Mouse (Mus musculus) cerebellum, postnatal 36 days (tissue): ENCODE results near the gene Adh4.
"Not testable (repeated sequence)": the region's sequence is repeated elsewhere in the genome, so short reads cannot be mapped to it uniquely, and the experiment has no call there.

Source experiments
- DNase-seq, 2 experiments: peaks; one replicate each; pipeline ENCODE4 v3.0.0; 2021 to 2022; ENCODE audit warnings: mixed read lengths in 2 of 2

Adh4 gene

DNA sequence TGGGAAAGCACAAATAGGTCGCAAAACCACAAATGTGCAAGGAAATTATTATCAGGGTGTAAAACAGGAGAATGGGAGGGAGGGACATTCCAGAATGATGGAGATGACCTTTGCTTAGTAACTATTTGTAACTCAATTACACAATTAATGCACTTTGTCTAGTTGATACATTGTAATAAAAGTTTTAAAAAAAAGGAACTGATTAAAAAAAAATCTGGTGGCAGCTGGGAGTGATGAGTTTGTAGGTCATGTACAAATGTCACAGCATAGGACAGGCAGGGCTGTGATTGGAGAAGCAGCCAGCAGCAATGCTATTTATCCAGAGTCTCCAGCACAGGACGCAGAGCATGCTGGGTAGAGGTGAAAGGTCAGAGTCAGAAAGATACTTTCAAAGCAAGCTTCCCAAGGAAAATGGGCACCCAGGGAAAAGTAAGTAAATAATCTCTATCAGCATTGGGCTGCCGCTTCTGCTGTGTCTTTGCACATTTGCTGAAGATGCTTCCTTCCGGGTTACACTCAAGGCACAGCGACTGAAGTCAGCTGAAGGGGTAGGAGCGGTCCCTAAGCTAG lies at the start of gene Adh4:
Gene Adh4 (plus strand): TSS at position 346 of the 570 bp plus-strand sequence.
- DNase-seq = no peak

DNA sequence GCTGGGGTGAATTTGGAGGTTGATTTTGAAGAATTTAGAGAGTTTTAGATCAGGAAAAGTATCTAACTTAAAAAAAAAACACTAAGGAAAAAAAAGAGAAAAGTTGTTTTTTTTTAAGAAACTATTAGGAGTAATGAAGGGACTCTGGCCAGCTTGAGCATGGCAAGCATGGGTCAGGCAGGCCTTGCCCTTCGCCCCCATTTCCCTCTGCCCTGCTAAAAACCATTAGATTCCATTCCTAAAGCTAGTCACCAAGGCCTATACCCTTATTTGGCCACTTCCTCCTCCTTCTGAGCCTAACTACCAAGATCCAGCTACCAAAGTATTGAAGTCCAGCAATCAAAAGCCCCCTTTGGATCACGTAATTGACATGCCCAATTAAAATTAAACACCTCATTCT lies 49.1 kb upstream of the Adh4 start:
- DNase-seq = no peak

DNA sequence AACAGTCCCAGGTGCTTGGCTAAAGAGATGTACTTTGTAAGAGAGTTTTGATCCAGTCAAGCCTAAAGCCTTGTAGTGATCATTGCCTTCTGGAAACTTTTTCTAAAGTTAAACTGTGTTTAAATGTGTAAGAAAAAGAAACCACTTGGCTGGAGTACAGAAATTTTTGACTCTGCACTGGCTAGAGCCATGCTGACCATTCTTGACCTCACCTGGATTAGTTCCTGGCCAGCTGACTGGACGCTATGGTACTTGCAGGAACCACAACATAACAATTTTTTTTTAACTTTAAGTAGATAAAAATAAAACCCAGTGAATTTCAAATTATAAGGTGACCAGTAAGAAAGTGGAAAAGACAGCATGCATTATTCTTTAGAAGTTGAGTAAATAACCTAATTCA lies 45.7 kb upstream of the Adh4 start:
- no peak for DNase-seq

GRCm38 (mm10) chr3:138370289-138370688 lies 45.0 kb upstream of the Adh4 start:
- DNase-seq = not testable (repeated sequence)

GRCm38 (mm10) chr3:138373920-138374319 lies 41.3 kb upstream of the Adh4 start:
- no peak for DNase-seq

DNA sequence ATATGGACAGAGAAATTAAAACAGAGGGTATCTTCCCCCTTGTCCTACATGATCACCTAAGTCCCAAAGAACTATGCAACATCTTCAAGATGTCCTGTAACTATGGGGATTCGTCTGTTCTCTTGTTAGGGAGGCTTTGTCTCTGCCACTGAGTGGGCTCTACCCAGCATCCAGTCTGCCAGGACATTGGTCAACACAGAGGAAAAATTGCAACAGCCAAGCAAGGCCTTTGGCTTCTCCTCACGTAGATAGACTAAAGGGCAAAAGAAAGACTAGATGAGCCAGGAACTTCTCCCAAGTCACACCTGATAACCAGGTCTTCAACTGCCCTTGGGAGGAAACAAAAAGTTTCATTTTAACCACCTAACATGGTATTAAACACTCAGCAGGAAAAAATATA lies 40.1 kb upstream of the Adh4 start:
- DNase-seq = no peak

DNA sequence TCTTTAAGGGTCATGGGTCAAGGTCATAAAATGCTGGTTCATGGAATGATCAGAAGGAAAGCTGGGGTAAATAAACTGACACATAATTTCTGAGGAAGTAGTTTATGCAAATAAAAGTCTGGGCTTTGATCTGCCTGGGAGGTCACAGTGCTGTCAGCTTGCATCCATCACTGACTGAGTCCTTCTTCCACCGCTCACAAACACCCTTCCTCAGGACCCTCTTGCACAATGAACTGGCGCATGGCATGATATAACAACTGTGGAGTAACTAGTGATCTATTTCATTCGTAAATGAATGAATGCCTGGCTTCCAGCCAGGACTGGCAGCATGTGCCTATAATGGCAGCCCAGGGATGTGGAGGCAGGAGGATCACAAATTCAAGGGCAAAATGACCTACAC lies 34.1 kb upstream of the Adh4 start:
- no peak for DNase-seq

DNA sequence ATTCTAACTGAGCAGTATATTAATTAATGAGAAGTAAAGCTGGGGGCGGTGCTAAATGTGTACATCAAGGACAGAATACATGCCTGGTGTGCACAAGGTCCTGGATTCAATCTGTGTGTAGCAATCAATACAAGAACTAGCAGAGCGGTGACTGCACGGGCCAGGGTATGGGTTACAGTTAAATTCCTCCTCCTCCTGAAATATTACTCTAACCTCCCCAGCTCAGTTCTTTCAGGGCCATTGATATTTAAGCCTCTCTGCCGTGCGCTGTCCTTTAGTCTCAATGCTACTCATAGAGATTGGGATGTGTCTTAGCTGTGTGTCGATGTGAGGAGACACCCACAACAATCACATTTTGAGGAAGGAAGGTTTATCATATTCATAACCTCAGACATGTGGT lies 28.1 kb upstream of the Adh4 start:
- no peak for DNase-seq

GRCm38 (mm10) chr3:138404872-138405271 lies 10.4 kb upstream of the Adh4 start:
- DNase-seq = no peak

DNA sequence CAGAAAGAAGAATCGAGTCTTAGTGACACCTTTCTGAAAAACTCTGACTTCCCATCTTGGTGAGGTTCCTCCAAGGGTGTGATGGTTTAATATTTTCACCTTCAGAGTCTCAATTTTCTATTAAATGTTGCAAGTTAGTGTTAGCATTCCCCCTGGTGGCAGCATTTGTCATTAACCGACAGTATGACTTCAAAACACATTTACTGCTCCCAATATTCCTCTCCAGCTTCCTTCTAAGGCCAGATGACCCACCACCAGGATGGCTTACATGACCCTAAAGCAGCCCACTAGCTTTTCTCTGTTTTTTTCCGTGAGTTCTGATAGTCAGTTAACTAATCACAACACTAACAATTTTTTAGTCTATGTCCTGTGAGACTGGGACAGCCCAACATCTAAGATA lies 9.9 kb upstream of the Adh4 start:
- DNase-seq = peak; percentile 10 to 20

- DNase-seq = no peak
These were observed 9.4 kb upstream of the Adh4 start for GRCm38 (mm10) chr3:138405840-138406239.

GRCm38 (mm10) chr3:138407920-138408319 lies 7.3 kb upstream of the Adh4 start:
- DNase-seq = no peak

DNA sequence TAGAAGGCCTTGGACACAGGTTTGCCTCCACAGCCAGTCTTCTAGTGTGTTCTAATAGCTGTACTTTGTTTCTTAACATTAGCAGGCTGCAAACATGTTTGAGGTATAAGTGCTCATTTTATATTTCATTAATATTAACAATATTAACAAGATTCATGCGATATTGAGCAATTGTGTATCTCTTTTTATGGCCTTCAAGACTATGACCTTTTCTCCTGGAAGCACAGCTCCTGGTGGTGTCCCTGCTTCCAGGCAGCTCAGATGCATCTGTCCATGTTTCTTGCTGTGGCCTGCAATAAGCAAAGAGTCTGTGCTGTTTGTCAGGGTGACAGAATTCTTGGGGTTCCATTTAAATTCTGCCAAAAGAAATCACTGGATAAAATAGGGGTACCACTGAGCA lies 5.7 kb upstream of the Adh4 start:
- no peak for DNase-seq

- no peak for DNase-seq
These were observed 5.1 kb upstream of the Adh4 start for GRCm38 (mm10) chr3:138410211-138410610.

- no peak for DNase-seq
These were observed 4.1 kb downstream of the Adh4 start for GRCm38 (mm10) chr3:138419369-138419768.

DNA sequence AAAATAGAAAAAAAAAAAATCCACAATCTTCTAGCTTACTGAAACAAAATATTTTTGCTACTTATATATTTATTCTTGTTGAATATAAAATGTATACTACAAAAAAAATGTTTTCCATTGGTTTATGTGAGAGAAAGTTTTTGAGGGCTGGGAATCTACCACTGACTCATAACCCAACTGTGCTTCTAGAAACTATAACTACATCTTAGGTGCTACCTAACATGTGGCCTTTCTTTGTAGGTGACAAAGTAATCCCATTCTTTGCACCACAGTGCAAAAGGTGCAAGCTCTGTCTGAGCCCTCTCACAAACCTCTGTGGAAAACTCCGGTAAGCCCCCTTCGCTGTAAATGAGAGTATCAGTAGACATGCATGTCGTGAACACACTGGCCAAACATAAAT lies 5.1 kb downstream of the Adh4 start:
- no peak for DNase-seq

DNA sequence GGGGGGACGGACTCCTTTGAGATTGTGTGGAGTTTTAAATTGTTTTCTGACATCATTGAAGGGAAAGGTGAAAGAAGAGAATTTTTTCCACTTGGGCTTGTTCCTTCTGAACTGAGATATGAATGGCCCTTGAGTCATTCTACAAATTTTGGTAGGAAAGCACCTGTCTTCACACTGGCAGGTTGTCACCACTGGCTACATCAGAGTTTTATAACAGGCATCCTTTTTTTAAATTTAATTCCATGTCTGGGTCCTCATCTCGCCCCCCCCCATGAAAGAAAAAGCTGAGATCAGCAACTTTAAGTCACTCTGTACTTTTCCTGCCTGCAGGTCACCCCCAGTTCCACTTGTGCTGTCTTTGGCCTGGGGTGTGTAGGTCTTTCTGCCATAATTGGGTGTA lies 8.4 kb downstream of the Adh4 start:
- DNase-seq = no peak

DNA sequence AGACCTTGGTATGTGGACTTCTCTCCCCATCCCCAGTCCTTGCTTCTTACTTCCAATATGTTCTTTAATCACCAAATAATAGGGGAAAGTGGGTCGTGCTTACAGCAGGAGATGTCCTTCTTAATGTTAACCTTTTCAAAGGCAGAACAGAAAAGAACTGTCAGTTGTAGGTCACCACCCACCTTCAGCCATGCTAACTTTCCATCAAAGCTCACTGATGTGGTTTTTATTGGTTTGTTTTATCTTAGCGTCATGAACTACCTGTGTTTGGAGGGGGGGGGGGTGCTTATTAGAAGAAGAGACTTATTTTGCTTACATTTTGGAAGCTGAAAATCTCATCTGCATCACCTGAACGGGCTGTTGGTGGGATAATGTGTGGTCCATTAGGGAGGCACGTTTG lies 9.0 kb downstream of the Adh4 start:
- DNase-seq = no peak

DNA sequence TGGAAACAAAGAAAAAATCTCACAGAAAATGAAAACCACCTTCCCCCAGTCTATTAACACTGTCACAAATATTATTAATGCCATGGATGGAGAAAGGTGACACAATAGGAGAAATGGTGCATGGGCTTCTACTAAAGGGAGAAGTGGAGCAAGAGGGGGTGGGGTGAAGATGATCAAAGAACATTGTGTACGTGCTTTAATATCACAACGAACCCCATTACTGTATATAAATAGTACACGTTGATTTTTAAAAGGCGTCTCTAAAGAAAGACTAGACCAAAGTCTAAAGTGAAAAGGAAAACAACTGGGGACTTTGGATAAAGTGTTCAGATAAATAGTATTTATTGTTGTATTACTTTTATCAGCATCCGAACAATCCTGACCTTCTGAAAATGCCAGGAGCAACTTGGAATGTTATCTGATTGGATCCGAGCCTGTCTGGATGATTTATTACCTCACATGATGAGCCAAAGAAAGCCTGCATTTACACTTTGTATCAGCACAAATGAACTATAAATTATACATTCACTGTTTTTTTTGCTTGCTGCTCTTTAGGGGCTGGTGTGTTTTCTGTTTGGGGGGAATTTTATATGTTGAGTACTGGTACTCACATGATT lies 15.2 kb downstream of the Adh4 start:
- DNase-seq = no peak

GRCm38 (mm10) chr3:138431835-138432234 lies 16.6 kb downstream of the Adh4 start:
- no peak for DNase-seq

- no peak for DNase-seq
These were observed 23.4 kb downstream of the Adh4 start for GRCm38 (mm10) chr3:138438716-138439115.

DNA sequence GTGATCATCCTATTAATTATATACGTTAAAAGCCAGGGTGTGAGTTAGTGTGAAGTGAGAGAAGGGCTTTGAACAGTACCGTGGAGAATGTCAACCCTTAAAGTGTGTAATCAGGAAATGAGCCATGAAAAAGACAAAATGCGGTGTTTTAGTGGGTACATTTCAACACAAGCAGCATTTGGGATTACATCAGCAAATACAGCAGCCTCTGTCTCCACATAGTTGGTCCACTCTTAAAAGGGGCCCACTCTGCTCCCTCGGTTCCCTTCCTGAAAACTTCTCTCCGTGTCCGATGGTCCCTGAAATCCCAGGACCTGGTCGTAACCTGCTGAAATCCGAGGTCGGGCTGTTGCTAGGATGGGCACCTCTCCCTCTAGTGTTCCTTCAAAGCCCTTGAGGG lies 26.9 kb downstream of the Adh4 start:
- DNase-seq = no peak

DNA sequence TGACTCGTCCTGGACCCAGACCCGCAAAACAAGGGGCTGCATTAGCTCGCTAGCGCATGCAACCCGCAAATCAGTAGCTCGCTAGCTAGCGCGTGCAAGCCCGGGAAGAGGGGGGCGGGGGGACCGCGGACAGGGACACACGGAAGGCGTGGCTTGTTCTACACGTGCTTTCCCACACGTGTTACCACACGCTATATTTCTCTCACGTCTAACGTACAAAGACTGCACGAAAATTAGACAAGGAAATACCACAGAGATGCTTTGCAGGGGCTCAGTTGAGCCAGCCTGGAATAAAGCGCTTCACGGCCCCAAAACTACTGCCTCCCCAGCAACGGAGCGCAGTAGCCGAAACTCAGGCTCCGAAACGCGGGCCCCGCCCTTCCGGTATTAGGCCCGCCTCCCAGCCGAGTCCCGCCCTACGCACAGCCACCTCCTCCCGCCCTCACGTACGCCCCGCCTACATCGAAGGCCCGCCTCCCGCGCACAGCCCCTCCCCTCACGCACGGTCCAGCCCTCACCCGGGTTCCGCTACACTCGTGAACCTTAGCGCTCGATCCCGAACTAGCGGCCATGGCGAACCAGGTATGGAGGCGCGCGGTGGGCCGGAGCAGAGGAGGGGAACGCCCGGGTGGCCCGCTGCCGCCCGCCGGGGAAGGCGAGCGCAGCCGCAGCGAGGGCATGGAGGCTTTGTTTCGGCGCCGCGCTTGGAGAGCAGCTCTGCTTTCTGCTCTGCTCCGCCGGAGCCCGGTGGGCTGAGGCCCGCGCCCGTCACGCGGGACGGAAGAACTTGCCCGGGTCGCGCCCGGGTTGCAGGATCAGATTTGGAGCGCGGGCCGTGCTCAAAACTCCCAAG lies 27.6 kb downstream of the Adh4 start, which contains the start of gene Adh5:
Gene Adh5 (plus strand): TSS at position 482 of the 853 bp plus-strand sequence.
- peak; percentile 86 to 91 for DNase-seq

GRCm38 (mm10) chr3:138443465-138443771 lies 28.2 kb downstream of the Adh4 start:
- DNase-seq = no peak
